Mouse (Mus musculus) mouse embryonic stem cell (cell line): Measurements from ENCODE around the gene Cttnbp2nl.

ENCODE experiments used
- in situ Hi-C, 2 experiments: fragments of 300-500 bp; cut with MboI; formaldehyde crosslinking; loops; 1 replicate in 1 of 2; 3 replicates in 1 of 2; pipeline ENCODE4 v1.14.3; 2019 to 2020; ENCODE audit warnings: low sequenced_read_pairs in 2 of 2, low pct_unique_long_range_greater_than_20kb in 1 of 2, mixed read lengths in 1 of 2; ENCODE audit not compliant: unreplicated experiment in 1 of 2

The Cttnbp2nl gene

GRCm38 (mm10) chr3:104995707-104996106 lies 57.2 kb downstream of the Cttnbp2nl start:
- in situ Hi-C loops = no loop called here

- in situ Hi-C loops = loop anchor here in 1 of 2 experiments (5.0 kb wide), 1 partner anchor 58 kb away; the partner anchor contains the start of gene Cttnbp2nl
Observed at GRCm38 (mm10) chr3:104994415-104994841, 58.5 kb downstream of the Cttnbp2nl start.

- in situ Hi-C loops = loop anchor here in 1 of 2 experiments (5.0 kb wide), 1 partner anchor 59 kb away; the partner anchor contains the start of gene Cttnbp2nl
Observed at GRCm38 (mm10) chr3:104993800-104994199, 59.1 kb downstream of the Cttnbp2nl start.

GRCm38 (mm10) chr3:104992709-104993388 lies 60.1 kb downstream of the Cttnbp2nl start:
- in situ Hi-C loops = loop anchor here in 1 of 2 experiments (5.0 kb wide), 1 partner anchor 59 kb away; the partner anchor contains the start of gene Cttnbp2nl

GRCm38 (mm10) chr3:104991703-104992102 lies 61.2 kb downstream of the Cttnbp2nl start:
- in situ Hi-C loops = loop anchor here in 1 of 2 experiments (5.0 kb wide), 1 partner anchor 61 kb away; the partner anchor contains the start of gene Cttnbp2nl

- in situ Hi-C loops = no loop called here
Observed at GRCm38 (mm10) chr3:104987884-104988283, 65.1 kb downstream of the Cttnbp2nl start.

- in situ Hi-C loops = no loop called here
Observed at GRCm38 (mm10) chr3:104979735-104980134, 73.2 kb downstream of the Cttnbp2nl start.

- in situ Hi-C loops = loop anchor here (10.0 to 25.0 kb wide), 2 partner anchors 180 to 193 kb away; partner anchors contain the start of genes Fam19a3 (in 1 of the 2), Ppm1j (in 1 of the 2) and Rhoc (in 1 of the 2)
Observed at GRCm38 (mm10) chr3:104967548-104968300, 85.2 kb downstream of the Cttnbp2nl start.

- in situ Hi-C loops = loop anchor here (10.0 to 25.0 kb wide), 2 partner anchors 179 to 191 kb away; partner anchors contain the start of genes Fam19a3 (in 1 of the 2), Ppm1j (in 1 of the 2) and Rhoc (in 1 of the 2)
Observed at GRCm38 (mm10) chr3:104965991-104966554, 86.9 kb downstream of the Cttnbp2nl start.

GRCm38 (mm10) chr3:104965070-104965855 lies 87.7 kb downstream of the Cttnbp2nl start:
- in situ Hi-C loops = loop anchor here (10.0 to 25.0 kb wide), 2 partner anchors 178 to 190 kb away; partner anchors contain the start of genes Fam19a3 (in 1 of the 2), Ppm1j (in 1 of the 2) and Rhoc (in 1 of the 2)

- in situ Hi-C loops = loop anchor here (10.0 to 25.0 kb wide), 2 partner anchors 176 to 189 kb away; partner anchors contain the start of genes Fam19a3 (in 1 of the 2), Ppm1j (in 1 of the 2) and Rhoc (in 1 of the 2)
Observed at GRCm38 (mm10) chr3:104963331-104964276, 89.3 kb downstream of the Cttnbp2nl start.

GRCm38 (mm10) chr3:104962866-104963265 lies 90.1 kb downstream of the Cttnbp2nl start:
- in situ Hi-C loops = loop anchor here (10.0 to 25.0 kb wide), 2 partner anchors 176 to 188 kb away; partner anchors contain the start of genes Fam19a3 (in 1 of the 2), Ppm1j (in 1 of the 2) and Rhoc (in 1 of the 2)

GRCm38 (mm10) chr3:104962141-104962611 lies 90.8 kb downstream of the Cttnbp2nl start:
- in situ Hi-C loops = loop anchor here (10.0 to 25.0 kb wide), 2 partner anchors 175 to 187 kb away; partner anchors contain the start of genes Fam19a3 (in 1 of the 2), Ppm1j (in 1 of the 2) and Rhoc (in 1 of the 2)

GRCm38 (mm10) chr3:104961066-104962059 lies 91.6 kb downstream of the Cttnbp2nl start, which contains the start of gene Wnt2b:
Gene Wnt2b (minus strand): TSS chr3:104961921.
- in situ Hi-C loops = loop anchor here (10.0 to 25.0 kb wide), 2 partner anchors 174 to 187 kb away; partner anchors contain the start of genes Fam19a3 (in 1 of the 2), Ppm1j (in 1 of the 2) and Rhoc (in 1 of the 2)
